Mouse (Mus musculus) olfactory bulb, adult 2 months (tissue): Measurements from ENCODE around the gene Adipoq. TPM values are rescaled to one million over a fixed set of nuclear protein-coding genes. Genes with fewer than 3 reads are reported as not detected.
"Not testable (repeated sequence)": the region's sequence is repeated elsewhere in the genome, so short reads cannot be mapped to it uniquely, and the experiment has no call there.

Source experiments
- H3K27ac ChIP-seq: fragments of 200-500 bp; 2 replicates; pipeline ENCODE4 v1.5.1; 2012; ENCODE audit warnings: low read depth, low read length; ENCODE audit not compliant: insufficient read depth
- H3K4me1 ChIP-seq: fragments of 200-500 bp; 2 replicates; pipeline ENCODE4 v1.6.1; 2012; ENCODE audit warnings: low read length; ENCODE audit not compliant: control insufficient read depth, insufficient read depth
- H3K4me3 ChIP-seq: fragments of 200-500 bp; 2 replicates; pipeline ENCODE4 v1.5.1; 2012; ENCODE audit warnings: mild to moderate bottlenecking, low read depth, low read length, moderate library complexity; ENCODE audit not compliant: insufficient read depth
- CTCF ChIP-seq: fragments of 200-500 bp; IDR thresholded peaks from 2 replicates; pipeline ENCODE4 v1.5.1; 2012; ENCODE audit warnings: low read depth, mild to moderate bottlenecking, low read length, moderate library complexity; ENCODE audit not compliant: insufficient read depth
- POLR2A ChIP-seq: fragments of 200-500 bp; IDR thresholded peaks from 2 replicates; pipeline ENCODE4 v1.6.1; 2012; ENCODE audit warnings: mild to moderate bottlenecking, low read depth, low read length, moderate library complexity; ENCODE audit not compliant: insufficient read depth
- WGBS: fragments of 180-500 bp; shearing (Covaris S2); methylation state at CpG from one replicate; pipeline ENCODE4 v1.1.7; 2018; 5-methylcytosine and 5-hydroxymethylcytosine counted together
- polyA plus RNA-seq: library from polyadenylated mRNA; stranded (reverse); fragments of >200 nt; gene quantifications from 2 replicates; pipeline ENCODE4 v1.2.4, GENCODE M21; 2012; ENCODE audit warnings: low replicate concordance; ENCODE audit not compliant: missing spikeins, insufficient read depth, insufficient read length

Gene Adipoq
- polyA plus RNA-seq, 1 experiment = not detected

DNA sequence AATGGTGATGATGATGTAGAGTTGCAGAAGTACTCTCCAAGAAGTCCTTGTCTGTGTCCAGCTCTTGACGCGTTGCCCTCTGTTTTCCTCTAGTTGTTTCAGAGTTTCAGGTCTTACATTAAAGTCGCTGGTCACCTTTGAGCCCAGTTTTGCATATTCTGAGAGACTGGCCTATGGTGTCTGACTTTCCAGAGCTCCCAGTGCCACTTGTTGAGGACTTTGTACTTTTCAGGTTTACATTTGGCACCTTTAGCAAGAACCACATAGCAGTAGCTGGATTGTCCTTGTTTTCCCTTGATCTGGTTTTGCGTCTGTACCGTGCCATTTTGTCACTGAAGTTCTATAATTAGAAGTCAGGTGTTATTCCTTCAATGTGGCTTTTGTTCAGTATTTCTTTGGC, 27.6 kb downstream of the Adipoq start:
- Histone ChIP-seq H3K4me1 (no peaks in the 10 kb centered on the region), H3K4me3 (no peak overlapping the region), H3K27ac (no peak overlapping the region)
- WGBS = 90% methylated on average over 5 of the region's 5 CpGs
- no peak for TF ChIP-seq POLR2A
- TF ChIP-seq CTCF = no peak

DNA sequence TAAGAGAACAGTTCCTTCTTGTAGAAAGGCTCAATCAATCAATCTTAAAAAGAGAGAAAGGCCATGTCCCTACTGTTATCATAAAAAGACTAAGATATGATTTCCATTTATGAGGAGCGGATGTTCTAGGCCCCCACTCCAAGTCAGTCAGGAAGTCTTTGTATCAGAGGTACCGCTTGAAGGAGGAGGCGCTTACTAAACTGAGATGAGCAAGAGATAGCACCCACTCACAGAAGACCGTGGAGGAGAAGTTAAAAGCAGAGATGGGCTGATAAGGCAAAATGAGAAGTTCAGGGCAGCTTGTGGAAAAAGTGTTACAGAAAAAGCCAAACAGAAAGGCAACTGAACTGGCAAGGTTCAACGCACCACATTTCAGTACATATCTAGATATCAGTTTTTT, 28.5 kb downstream of the Adipoq start:
- WGBS = 87% methylated on average over 5 of the region's 5 CpGs
- no peaks in the 10 kb centered on the region for H3K4me1 ChIP-seq
- TF ChIP-seq POLR2A (no peak), CTCF (no peak)

DNA sequence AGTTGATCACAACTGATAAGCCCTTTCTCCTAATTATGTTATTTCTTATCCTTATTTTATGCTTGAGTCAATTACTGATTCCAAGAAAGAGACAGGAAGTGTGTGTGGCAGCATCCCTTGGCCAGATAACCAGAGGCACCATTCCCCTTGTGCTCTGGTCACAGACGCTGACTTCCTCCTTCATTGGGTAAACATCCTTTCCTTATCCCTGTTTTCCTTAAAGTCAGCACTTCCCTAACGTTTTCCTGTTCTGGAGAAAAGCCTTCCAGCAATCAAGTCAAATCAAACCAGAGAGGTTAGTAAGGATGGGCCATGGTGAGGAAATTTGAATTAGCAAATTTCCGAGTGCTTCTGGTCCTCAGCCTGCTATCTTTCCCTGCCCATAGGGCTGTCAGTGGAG, 29.6 kb downstream of the Adipoq start:
- H3K4me3 ChIP-seq = no peak overlapping the region
- H3K27ac ChIP-seq = no peak overlapping the region
- TF ChIP-seq CTCF = no peak
- no peak for TF ChIP-seq POLR2A
- no peaks in the 10 kb centered on the region for H3K4me1 ChIP-seq
- WGBS = 67% methylated on average over 3 of the region's 3 CpGs

More for the DNA sequence above, 28.5 kb downstream of the Adipoq start:
- no peak overlapping the region for H3K27ac ChIP-seq
- H3K4me3 ChIP-seq = no peak overlapping the region

DNA sequence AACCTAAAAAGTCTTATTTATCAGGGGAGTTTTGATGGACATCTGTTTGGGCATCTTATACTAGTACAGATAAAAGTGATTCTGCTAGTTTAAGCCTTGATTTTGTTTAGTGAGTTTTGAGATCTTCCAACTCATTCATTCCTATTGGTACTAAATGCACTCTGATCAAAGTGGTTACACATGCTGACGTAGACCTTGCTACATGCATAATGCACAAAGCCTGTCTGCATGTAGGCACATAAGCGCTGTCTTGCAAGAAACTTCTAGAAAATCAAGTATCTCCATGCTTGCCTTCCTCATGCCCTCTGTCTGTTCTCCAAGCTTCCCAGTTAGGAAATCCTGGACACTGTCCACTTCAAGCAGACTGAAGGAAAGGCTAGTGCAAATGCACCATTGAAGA, 31.5 kb downstream of the Adipoq start:
- Histone ChIP-seq H3K4me1 (no peaks in the 10 kb centered on the region), H3K27ac (no peak overlapping the region), H3K4me3 (no peak overlapping the region)
- WGBS = 98% methylated on average over 2 of the region's 2 CpGs
- TF ChIP-seq CTCF (no peak), POLR2A (no peak)

DNA sequence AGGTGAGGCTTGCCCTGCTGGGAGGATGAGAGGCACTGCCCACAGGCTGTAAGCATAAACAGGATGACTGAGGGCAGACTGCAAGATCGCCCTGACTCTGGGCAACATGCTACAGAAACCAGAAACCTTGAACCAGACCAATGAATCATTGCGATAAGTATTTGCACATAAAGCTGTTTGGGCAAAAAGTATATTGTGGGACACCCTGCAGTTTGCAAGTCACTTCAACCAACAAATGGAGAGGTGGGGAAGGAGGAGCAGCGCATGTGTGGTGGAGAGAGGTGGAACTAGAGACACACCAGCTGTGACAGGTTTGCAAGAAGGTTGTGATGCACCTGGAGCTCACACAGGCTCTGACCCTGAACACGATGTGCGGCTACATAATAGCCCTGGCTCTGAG, 32.5 kb downstream of the Adipoq start:
- Histone ChIP-seq H3K4me3 (no peak overlapping the region), H3K27ac (no peak overlapping the region), H3K4me1 (no peaks in the 10 kb centered on the region)
- 98% methylated on average over 5 of the region's 5 CpGs for WGBS
- TF ChIP-seq POLR2A (no peak), CTCF (no peak)

DNA sequence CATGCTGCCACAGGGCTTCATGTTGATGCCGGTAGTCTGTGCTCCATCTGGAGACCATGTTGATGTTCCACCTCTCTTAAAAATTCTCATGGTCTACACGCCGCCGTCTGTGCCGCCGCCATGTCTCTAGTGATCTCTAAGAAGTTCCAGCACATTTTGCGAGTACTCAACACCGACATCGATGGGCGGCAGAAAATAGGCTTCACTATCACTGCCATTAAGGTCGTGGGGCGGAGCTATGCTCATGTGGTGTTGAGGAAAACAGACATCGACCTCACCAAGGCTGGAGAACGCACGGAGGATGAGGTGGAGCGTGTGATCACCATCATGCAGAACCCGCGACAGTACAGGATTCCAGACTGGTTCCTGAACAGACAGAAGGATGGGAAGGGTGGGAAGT, 33.1 kb downstream of the Adipoq start:
- H3K27ac ChIP-seq, H3K4me3 ChIP-seq, H3K4me1 ChIP-seq: not testable (repeated sequence)
- WGBS = 93% methylated on average over 18 of the region's 18 CpGs

DNA sequence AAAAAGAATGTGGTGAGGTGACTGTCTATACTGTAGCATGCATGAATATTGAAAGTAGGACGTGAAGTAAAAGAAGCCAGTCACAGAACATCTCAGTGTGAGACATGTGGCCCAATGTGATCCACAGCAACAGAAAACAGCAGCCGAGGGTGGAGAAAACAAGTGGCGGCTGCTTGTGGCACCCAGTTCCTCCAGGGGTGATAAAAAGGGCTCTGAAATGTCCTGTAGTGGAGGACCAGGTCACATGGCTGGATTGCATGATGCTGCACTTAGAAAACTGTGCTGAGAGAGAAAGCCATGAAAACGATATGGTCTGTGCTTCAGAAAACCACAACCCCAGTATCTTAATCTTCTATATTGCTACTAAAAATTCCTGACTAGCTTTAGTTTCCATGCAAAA, 34.7 kb downstream of the Adipoq start:
- Histone ChIP-seq H3K27ac (no peak overlapping the region), H3K4me1 (no peaks in the 10 kb centered on the region), H3K4me3 (no peak overlapping the region)
- TF ChIP-seq CTCF = no peak
- no peak for TF ChIP-seq POLR2A
- WGBS = 76% methylated on average over 4 of the region's 4 CpGs

DNA sequence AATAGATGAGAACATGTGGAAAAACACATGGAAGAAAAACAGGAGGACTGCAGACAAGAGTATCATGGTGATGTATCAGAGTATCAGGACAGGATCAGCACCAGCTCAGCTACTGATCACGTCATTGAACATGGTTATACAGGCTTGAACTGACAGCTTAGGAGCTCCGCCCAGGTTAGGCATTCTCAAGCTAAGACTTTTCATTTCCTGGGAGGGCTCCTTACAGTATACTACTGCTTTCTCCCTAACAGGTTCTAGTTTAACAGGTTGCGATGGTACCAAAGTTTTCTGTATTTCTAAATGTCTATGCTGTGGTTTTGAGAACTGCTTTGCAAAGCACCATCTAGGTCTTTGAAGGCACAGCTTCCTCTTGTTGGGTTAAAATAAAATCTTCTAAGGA, 35.2 kb downstream of the Adipoq start:
- 83% methylated on average over 3 of the region's 3 CpGs for WGBS
- H3K4me3 ChIP-seq = no peak overlapping the region
- H3K27ac ChIP-seq = no peak overlapping the region
- H3K4me1 ChIP-seq = no peaks in the 10 kb centered on the region
- TF ChIP-seq CTCF (no peak), POLR2A (no peak)

DNA sequence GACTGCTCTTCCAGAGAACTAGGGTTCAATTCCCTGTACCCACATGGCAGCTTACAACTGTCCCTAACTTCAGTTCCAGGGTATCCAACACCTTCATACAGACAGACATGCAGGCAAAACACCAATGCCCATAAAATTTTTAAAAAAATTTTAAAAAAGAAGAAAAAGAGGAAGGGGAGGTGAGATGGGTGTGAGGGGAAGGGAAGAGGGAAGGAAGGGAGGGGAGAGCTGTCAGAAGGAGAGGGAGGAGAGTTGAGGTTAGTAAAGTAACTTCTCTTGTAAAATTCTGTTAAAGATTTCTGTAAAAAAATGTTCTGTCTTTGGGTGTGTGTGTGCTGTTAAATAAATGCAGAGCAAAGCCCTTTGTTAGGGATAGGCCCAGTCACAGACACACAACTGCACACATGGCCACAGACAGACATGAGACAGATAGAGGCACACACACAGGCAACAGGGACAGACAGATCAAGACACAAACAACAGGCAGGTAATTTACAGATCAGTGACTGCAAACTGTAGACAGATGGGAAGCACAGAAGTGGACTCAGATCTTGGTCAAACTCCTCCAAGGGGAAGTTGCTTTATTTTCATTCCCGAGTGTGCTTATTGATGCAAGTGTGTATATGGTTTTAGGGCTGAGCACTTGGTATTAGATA, 35.7 kb downstream of the Adipoq start:
- H3K4me3 ChIP-seq = no peak overlapping the region
- H3K4me1 ChIP-seq = no peaks in the 10 kb centered on the region
- WGBS = 86% methylated on average over 1 of the region's 1 CpGs
- TF ChIP-seq POLR2A (no peak), CTCF (no peak)
- no peak overlapping the region; the same call in 1 of the 2 replicates for H3K27ac ChIP-seq

DNA sequence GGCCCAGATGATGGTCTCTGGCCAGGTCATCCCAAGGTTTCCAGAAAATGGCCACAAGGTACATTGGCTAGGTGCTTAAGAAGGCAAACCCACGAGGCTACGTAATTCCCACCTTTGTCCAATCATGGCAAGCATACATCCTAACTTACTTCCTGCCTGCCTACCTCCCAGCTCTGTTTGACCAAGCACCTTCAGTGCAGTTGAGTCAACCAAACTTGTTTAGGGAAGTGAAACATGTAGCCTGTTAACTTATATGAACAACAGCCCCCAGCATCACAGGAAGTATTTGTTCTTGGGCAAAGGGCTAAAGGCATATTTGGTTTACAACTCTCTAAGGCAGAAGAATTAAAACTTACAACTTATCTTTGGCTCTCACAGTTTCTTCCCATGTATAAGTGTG, 39.5 kb downstream of the Adipoq start:
- Histone ChIP-seq H3K4me1 (no peaks in the 10 kb centered on the region), H3K4me3 (no peak overlapping the region), H3K27ac (no peak overlapping the region)
- no peak for TF ChIP-seq CTCF
- no peak for TF ChIP-seq POLR2A
- WGBS = 97% methylated on average over 2 of the region's 2 CpGs
